Mouse (Mus musculus): ENCODE results near the gene Map4k5. TPM values are rescaled to one million over a fixed set of nuclear protein-coding genes. Genes with fewer than 3 reads are reported as not detected.

The Map4k5 gene
- polyA plus RNA-seq, 1 experiment from 2014 or later: 23.5 TPM

MicroRNA genes within 50 kb of the gene (microRNA counts, 519-probe panel; counts per million panel counts)
- microRNA mmu-miR-681: 341 counts per million, percentile 65 among the panel's probes with 10 or more counts

Small RNA genes lying within 50 kb of the gene (microRNA-seq; reads per million reads assigned to microRNA genes)
- gene Mir681: not detected

Other genes starting within 250 kb of the Map4k5 start
- gene Sos2, start 211.3 kb downstream of the Map4k5 start, polyA plus RNA-seq (2016; fragmentation: Nextera tagmentation; extraction: Ambion mirVana): 7.8 and 8.2 TPM in 2 replicates
- 20.4 and 21.0 TPM in 2 replicates for gene L2hgdh, start 168.3 kb downstream of the Map4k5 start, polyA plus RNA-seq (2016; fragmentation: Nextera tagmentation; extraction: Ambion mirVana)
- gene Atp5s, start 168.2 kb downstream of the Map4k5 start, polyA plus RNA-seq (2016; fragmentation: Nextera tagmentation; extraction: Ambion mirVana): 20.4 and 21.6 TPM in 2 replicates
- gene Cdkl1, start 101.9 kb downstream of the Map4k5 start, polyA plus RNA-seq (2016; fragmentation: Nextera tagmentation; extraction: Ambion mirVana): 0.44 and 1.1 TPM in 2 replicates
- gene Atl1, start 586 bp downstream of the Map4k5 start, polyA plus RNA-seq (2016; fragmentation: Nextera tagmentation; extraction: Ambion mirVana): 10.0 and 12.7 TPM in 2 replicates
- 2.0 and 3.4 TPM in 2 replicates for gene Sav1, start 93.8 kb upstream of the Map4k5 start, polyA plus RNA-seq (2016; fragmentation: Nextera tagmentation; extraction: Ambion mirVana)
- gene Nin, start 220.5 kb upstream of the Map4k5 start, polyA plus RNA-seq (2016; fragmentation: Nextera tagmentation; extraction: Ambion mirVana): 8.9 and 9.7 TPM in 2 replicates